Mouse (Mus musculus) common myeloid progenitor, adult 5-6 weeks (primary cell): ENCODE results near the gene L1cam. TPM values are rescaled to one million over a fixed set of nuclear protein-coding genes. Genes with fewer than 3 reads are reported as not detected.

ENCODE experiments used
- ATAC-seq: replicated peaks from 2 replicates; pipeline ENCODE4 v1.8.0; 2016; ENCODE audit warnings: low read depth, mild to moderate bottlenecking, moderate TSS enrichment, inconsistent platforms; ENCODE audit not compliant: poor library complexity, severe bottlenecking
- total RNA-seq: library from RNA; stranded (forward); fragments of 200-1000, 187-1606 nt; gene quantifications from 2 replicates; pipeline ENCODE4 v1.2.3, GENCODE M21; 2017

Gene L1cam
- total RNA-seq, 1 experiment from 2014 or later, result 0.37 TPM

GRCm38 (mm10) chrX:73880194-73881035 lies 15.5 kb downstream of the L1cam start:
- peak; percentile 77 for ATAC-seq

- ATAC-seq, result peak; percentile 75
These were observed 18.9 kb downstream of the L1cam start for GRCm38 (mm10) chrX:73877014-73877413.

- no peak for ATAC-seq
These were observed 20.0 kb downstream of the L1cam start for GRCm38 (mm10) chrX:73875881-73876280.

GRCm38 (mm10) chrX:73871956-73872355 lies 23.9 kb downstream of the L1cam start:
- no peak for ATAC-seq

- ATAC-seq, result no peak
These were observed 24.4 kb downstream of the L1cam start for GRCm38 (mm10) chrX:73871474-73871873.

- ATAC-seq, result peak; percentile 84
These were observed 26.6 kb downstream of the L1cam start for GRCm38 (mm10) chrX:73869334-73869733.

GRCm38 (mm10) chrX:73867852-73868251 lies 28.1 kb downstream of the L1cam start:
- no peak for ATAC-seq

- no peak for ATAC-seq
These were observed 28.6 kb downstream of the L1cam start for GRCm38 (mm10) chrX:73867256-73867655.

GRCm38 (mm10) chrX:73864692-73865091 lies 31.2 kb downstream of the L1cam start:
- ATAC-seq, result no peak

- ATAC-seq, result no peak
These were observed 40.9 kb downstream of the L1cam start for GRCm38 (mm10) chrX:73855087-73855408.

GRCm38 (mm10) chrX:73854326-73855086 lies 41.4 kb downstream of the L1cam start:
- ATAC-seq, result no peak

- no peak for ATAC-seq
These were observed 59.2 kb downstream of the L1cam start for GRCm38 (mm10) chrX:73836691-73837090.

- no peak for ATAC-seq
These were observed 60.2 kb downstream of the L1cam start for GRCm38 (mm10) chrX:73835731-73836130.

GRCm38 (mm10) chrX:73824185-73825151 lies 71.4 kb downstream of the L1cam start, which contains the start of gene Pdzd4:
Gene Pdzd4 (minus strand): TSS chrX:73824969.
- ATAC-seq, result peak; percentile 18; the same call in 1 of the 2 replicates

- ATAC-seq, result no peak
These were observed 72.2 kb downstream of the L1cam start for GRCm38 (mm10) chrX:73823747-73824146.

GRCm38 (mm10) chrX:73816596-73817314 lies 79.2 kb downstream of the L1cam start:
- ATAC-seq, result peak; percentile 97

GRCm38 (mm10) chrX:73815072-73815471 lies 80.8 kb downstream of the L1cam start:
- ATAC-seq, result no peak

GRCm38 (mm10) chrX:73805814-73806213 lies 90.1 kb downstream of the L1cam start:
- ATAC-seq, result no peak
